Mouse (Mus musculus) monocyte, adult 5-6 weeks (primary cell): Measurements from ENCODE around the gene Kif5a. TPM values are rescaled to one million over a fixed set of nuclear protein-coding genes. Genes with fewer than 3 reads are reported as not detected.
"Not testable (repeated sequence)": the region's sequence is repeated elsewhere in the genome, so short reads cannot be mapped to it uniquely, and the experiment has no call there.

Source experiments
- ATAC-seq: fragments of 153-309, 156-312 bp; replicated peaks from 2 replicates; pipeline ENCODE4 v1.8.0; 2017; ENCODE audit warnings: mild to moderate bottlenecking; ENCODE audit not compliant: low TSS enrichment, insufficient number of reproducible peaks, severe bottlenecking, poor library complexity, low FRiP score
- total RNA-seq: library from RNA; stranded (forward); fragments of 200-1000, 200-491, 200-594 nt; gene quantifications from 3 replicates; pipeline ENCODE4 v1.2.3, GENCODE M21; 2017

Kif5a gene
- 0.19 to 0.48 TPM in 2 of 3 replicates, not detected in the other for total RNA-seq

DNA sequence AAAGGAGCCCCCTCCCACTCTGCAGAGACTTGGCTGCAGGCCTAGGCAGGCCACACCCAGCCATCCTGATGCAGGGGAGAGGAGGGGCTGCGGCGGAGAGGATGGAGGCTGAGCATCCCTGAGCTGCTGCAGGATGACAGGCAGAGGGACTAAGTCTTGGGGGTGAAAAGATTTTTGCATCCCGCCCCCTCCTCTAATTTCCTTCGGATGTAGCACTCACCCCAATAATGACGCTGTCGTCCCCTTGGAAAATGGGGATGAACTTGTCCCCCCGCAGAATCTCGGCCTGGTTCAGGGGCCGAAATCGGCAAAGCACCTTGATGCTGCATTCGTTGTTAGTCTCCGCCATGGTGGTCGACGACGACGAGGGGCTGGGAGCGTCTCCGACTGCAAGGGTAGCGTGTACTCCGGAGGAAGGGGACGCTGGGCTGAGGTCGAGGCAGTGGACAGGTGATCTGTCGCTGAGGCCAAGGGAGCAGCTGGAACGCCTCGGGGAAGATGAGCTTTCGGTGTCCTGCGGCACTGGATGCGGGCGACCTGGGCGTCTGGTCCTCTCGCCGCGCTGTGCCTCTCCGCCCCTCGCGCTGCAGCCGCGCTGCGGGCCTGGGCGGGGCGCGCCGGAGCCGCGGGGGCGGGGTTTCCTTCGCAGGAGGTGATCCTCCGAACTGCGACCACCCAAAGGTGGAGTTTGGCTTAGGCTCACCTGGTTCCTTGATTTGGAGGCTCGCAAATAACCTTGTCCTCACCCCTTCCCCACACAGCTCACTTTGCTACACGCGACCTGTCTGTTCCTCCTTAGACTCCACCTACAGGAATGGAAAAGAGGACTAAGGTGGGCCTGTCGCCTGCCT lies at the start of gene Kif5a:
Gene Kif5a, minus strand, starts transcription at position 801 of the 851 bp plus-strand sequence.
- no peak for ATAC-seq

DNA sequence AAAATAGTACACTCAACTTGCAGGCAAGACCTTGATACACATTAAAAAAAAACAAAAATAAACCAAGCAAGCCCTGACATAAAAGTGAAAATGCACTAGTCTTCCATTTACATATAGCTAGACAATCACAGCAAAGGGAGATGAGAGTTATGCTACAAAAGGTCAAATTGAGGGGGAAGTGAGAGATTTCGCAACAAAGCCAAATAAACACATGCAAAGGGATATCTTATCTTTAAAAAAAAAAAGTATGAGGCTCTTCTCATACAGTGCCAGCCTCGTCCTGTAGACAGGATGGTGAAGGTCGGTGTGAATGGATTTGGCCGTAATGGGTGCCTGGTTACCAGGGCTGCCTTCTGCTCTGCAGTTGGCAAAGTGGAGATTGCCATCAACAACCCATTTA lies 49.7 kb upstream of the Kif5a start:
- peak; percentile 40 for ATAC-seq

DNA sequence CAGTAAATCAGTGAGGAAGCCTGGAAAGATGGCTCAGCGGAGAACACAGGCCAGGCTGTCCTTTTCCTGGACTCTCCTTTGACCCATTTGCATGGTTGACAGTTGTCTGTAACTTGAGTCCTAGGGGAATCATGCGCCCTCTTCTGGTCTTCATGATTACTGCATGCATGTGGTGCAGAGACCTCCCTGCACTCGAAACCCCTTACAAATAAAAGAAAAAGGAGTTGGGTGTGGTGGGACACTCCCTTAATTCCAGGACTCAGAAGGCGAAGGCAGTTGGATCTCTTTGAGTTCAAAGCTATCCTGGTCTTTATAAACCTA lies 49.2 kb upstream of the Kif5a start:
- ATAC-seq = peak; percentile 68

DNA sequence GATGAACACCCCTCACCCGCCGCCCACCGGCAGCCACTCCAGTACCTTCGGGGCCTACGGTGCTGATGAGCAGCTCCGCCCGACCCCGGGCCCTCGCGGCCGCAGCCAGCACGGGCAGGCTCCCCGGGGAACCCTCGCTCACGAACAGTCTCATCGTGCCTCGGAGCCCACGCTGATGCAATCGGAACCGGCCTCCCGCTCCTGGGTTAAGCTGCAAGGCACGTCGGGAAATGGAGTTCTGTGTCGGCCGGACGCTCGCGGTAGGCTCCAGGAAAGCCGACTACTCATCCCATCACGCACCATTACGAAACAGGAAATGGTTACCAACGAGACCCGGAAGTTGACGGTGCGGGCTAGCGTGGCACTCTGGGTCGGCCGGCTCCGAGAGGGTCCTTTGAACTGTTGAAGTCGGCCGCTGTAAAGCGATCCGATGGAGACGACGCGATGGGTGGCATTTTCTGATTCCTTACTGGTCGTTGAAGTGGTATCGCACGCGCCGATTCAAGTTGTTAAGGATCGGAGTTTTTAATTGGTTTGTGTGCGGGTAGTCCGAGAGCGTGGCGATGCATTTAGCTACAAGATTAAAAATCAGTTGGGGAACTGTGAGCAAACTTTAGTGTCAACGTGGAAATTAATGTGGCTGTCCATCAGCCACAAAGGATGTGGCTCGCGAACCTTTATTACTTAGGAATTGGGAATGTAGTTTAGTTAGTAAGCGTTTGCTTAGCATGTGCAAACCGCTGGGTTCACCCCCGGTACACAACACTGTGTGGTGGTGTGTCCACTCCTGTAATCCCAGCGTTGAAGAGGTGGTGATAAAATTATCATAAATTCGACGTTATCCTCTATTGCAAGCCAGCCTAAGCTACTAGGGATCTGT lies 48.6 kb upstream of the Kif5a start, which contains the start of gene Mars:
Gene Mars, minus strand, starts transcription at position 311 of the 880 bp plus-strand sequence.
- peak; percentile 91 for ATAC-seq

DNA sequence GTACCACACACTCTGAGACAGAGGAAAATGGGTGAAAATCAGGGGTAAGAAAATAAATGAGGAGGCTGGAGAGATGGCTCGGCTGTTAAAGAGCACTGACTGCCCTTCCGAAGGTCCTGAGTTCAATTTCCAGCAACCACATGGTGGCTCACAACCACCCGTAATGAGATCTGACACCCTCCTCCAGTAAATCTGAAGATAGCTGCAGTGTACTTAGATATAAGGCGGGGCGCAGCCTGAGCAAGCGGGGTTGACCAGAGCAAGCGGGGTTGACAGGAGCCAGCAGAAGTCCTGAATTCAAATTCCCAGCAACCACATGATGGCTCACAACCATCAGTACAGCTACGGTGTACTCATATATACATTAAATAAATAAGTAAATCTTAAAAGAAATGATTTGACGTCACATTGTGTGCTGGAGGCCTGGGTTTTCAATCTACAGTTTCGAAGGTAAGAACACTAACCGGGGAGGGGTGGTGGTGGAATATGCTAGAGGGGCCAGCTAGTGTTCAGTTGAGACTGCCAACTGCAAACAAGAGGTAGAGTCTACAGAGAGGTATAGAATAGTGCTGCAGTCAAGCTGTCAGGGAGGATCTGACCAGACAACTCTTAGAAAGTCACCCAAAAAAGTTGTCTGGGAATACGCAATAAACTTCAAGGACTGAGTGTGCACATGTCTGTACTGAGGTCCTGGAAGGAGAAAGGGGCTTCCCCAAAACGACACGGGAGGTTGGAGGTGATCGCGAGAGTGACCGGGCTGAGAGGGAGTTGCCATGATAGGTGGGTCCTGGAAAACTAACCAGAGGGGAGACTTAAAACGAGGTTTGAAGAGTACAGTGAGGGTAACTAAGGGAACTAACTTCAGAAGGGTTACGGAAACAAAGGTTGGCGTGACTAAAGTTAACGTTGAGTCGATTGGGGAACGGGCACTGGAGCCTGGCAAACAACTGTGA lies 47.7 kb upstream of the Kif5a start:
- no peak; the same call in 1 of the 2 replicates for ATAC-seq

DNA sequence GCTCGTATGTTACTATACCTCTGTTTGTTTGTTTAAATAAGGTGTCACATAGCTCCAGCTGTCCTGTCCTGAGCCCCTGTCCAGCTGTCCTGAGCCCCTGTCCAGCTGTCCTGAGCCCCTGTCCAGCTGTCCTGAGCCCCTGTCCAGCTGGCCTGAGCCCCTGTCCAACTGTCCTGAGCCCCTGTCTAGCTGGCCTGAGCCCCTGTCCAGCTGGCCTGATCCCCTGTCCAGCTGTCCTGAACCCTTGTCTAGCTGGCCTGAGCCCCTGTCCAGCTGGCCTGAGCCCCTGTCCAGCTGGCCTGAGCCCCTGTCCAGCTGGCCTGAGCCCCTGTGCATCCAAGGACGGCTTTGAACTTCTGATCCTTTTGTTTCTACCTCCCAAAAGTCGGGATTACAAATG lies 46.0 kb upstream of the Kif5a start:
- ATAC-seq = not testable (repeated sequence)

DNA sequence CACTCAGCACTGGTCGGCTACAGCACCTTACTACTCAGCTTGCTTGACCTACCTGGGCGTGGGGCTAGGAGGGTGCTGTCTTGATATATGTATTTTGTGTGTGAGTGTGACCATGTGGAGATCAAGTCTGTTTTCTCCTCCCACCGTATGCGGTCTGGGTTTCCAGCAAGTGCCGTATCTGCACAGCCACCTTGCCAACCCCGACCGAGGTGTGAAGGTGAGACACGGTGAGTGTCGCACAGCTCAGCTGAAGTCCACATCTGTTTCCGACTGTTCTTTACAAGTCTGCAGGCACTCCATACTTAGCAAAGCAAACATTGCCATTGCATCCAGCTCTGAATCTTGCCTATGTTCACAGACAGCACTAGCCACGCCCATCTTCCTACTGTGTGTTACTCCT lies 40.0 kb upstream of the Kif5a start:
- no peak for ATAC-seq

DNA sequence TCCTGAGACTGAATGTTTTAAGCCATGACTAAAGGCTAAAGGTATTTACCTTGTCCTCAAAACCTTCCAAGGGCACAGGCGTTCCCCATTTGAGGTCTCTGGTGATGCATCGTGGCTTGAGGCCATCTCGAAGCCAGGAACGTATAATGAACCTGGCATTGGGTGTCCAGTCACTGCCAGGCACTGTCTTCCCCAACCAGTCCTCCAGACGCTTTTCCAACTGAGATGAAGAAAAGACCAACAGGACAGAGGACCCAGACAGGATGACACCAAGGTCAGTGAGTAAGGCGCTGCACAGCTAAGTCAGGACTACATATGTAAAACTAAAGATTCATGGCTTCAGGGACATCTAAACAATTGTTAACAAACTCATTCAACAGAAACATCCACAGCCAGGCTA lies 37.2 kb upstream of the Kif5a start:
- ATAC-seq = no peak

DNA sequence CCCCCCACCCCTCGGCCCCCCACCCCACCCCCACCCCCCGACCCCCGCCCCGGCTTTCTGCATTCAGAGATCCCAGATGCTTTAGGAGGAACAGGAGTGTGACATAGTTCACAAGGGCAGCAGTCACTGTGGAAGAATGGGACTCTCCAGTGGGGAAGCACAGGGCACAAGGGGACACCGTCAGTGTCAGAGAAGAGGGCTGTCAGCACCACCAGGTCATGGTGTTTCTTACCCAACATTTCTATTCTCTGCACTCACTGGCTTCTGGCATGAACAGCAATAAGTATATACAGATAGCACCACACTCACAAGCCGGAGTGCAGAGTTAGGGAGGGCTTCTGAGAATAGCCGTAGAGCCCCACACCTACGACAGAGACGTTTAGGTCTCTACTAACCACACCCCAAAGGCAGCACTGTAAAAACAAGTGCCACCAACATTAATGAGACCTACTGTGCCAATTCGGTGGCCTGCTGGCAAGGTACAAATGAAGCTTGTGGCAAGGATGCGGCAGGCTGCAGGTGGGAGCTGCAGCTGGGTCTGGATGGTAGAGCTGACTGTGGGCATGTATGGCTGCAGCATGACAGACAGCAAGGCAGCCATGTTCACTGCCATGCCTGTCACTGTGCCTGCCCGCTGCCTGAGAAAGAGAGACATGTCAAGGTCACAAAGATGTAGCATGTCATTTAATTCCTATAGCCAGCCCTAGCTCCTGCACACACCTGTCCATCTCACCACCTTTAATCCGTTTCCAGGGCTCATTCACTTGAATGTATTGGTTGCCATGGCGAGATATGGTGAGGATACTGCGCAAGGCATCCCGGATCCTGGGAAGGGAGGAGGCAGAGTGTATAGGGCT lies 34.1 kb upstream of the Kif5a start:
- no peak for ATAC-seq

DNA sequence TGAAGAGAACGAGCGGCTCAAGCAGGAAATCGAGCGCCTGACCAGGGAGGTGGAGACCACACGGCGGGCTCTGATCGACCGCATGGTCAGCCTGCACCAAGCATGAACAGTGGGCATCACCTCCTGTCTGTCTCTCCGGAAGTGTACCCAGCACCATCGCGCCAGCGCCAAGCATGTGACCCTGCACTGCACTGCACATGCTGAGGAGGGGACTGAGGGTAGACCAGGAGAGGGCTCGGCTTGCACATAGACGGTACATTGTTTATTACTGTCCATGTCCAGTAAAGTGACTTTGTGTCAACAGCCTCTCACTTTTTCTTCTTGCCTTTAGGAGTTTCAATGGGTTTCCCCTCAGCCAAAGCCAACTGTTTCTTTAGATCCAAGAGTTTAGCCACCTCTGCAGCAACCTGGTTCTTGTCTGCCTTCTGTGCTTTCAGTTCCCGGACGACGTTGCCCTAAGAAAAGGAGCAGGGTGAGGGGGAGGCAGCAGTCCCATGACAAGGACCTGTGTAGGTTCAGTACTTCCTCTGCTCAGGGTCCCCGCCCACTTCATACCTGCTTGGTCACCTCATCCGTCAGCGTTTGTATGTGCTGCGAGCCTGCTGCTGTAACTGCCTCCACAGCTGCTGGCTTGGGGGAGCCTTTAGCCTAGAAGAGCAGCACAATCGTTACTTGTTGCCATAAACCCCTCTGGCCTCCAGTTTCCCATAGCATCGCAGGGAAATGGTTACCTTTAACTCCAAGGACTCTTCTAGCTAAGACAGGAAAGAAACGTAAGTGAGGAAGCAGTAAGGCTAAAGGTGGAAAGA lies 33.0 kb upstream of the Kif5a start:
- no peak for ATAC-seq

DNA sequence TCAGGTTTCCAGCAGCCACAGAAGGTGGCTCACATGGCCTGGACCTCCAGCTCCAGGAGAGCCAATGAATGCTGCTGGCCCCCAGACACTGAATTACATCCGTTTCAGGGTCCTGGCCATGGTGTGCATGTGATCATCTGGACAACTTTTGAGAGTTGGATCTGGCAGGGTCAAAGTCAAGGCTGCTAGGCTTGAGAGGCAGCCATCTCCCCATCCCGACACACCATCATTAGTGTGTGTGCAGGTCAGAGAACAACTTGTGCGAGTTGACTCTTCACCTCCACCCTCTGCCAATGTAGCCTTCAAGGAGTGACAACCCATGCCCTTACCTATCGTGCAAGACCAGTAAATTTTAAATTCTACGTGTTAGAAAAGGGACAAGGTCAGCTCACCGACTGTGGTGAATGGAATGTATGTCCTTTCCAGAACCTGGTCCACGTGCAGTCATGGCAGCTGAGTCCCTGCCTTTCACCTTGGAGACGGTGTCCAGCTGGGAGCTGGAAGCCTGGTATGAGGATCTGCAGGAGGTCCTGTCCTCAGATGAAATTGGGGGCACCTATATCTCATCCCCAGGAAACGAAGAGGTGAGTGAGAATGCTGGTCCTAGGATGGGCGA lies 31.9 kb upstream of the Kif5a start:
- no peak for ATAC-seq

DNA sequence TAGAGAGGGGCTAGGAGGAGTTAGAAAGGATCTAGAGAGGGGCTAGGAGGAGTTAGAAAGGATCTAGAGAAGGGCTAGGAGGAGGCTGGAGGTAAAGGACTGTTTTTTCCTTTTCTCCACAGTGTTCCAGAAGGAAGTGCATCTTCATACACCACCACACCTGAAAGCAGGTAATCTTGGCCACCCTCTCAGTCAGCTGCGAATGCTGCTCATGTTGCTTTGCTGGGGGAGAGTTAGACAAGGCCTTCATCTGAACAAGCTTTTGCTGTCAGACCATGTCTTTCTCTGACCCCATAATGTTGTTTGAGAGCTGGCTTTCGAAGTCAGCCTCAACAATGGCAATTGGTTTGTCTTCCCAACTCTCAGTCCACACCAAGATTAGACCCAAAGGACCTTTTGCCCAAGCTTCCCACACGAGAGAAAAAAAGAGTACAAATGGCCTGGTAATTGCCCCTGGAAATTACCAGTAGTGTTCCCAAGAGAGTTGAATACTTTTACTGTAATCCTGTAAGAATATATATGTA lies 30.5 kb upstream of the Kif5a start:
- ATAC-seq = no peak

DNA sequence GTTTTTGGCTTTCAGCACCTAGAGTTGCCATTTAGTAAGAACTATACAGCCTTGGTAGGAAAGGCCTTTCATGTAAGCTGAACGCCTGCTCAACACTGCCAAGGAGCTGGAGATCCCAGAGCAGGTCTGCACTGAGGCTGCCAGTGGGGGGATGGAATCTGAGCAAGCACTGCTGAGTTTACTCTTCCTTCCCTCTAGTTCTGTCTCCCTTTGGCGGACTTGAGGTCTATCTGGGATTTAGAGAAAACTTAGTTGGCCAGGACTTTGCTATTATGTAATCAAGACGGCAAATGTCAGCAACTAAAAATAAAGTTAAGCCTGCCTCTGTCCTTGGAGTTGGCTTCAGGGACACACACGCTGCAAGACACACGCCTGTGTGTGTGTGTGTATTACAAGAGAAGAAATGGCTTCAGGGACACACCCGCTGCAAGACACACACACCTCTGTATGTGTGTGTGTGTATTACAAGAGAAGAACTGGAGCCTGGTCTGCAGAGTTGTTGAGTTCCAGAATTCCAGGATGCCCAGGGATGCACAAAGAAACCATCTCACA lies 29.9 kb upstream of the Kif5a start:
- no peak for ATAC-seq

DNA sequence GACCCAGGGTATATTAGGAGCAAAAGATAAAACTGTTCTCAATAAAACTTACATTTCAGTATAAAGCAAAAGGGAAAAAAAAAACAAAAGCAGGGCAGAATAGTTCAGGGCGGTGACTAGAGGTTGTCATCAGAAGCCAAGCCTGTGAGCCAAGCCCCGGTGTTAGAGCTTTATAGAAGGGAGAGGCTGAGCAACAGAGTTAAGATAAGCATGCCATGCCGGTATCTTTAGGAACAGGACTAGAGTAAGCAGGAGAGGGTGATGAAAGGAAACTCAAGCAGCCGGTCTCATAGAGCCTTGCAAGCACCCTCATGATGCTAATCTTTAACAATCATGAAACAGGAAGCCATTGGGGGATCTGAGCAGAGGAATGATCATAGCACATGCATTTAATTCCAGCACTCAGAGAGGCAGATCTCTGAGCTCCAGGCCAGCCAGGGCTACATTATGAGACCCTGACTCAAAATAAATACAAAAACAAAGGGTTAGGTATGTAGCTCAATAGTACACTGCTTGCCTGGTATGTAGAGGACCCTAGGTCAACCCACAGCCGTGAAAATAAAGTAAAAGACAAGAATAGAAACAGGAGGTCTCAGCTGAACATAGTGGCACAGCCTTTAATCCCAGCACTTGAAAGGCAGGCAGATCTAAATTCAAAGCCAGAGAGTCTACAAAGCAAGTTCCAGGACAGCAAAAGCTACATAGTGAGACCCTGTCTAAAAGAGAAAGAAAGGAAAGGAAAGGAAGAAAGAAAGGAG lies 28.9 kb upstream of the Kif5a start:
- ATAC-seq = no peak
